Mouse (Mus musculus): ENCODE data around the gene Ap1m1. TPM values are rescaled to one million over a fixed set of nuclear protein-coding genes. Genes with fewer than 3 reads are reported as not detected.

Gene Ap1m1
- polyA plus RNA-seq, 1 experiment: 115 TPM

DNA sequence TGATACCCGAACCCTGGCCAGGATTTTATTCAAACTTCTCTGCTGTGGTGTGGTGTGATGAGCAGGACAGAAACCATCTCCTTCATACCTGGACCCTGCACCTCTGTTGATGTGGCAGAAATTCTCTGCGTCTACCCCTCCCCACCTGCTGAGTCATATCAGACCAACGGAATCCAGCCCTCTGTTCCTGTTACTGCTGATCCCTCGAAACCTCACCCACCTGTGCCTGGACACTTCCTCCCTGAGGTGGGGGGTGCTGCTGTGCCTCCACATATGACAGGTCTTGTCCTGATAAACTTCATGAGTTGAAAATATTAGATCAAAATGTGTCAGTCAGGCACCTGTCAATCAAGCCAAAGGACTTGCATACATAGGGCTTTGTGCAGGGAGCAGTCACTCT lies 45.5 kb downstream of the Ap1m1 start:
- no peak for DNase-seq (ENCODE audit: extremely low spot score in 1 of 2, low spot score in 1 of 2)

DNA sequence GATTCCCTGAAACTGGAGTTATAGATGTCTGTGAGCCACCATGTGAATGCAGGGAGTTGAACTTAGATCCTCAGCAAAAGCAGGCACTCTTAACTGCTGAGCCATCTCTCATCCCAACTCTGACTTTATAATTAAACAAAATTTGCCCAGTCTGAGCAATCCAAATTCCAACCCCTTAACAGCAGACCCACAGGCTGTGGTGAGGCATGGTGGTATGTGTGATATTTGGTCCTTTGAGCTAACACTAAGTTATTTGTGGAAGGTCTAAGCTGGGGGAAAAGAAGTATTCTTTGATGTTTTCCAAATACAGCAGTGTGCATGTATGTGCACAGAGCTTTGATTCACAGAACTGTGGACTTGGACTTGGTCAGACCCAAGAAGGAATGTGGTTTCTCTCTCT lies 49.2 kb downstream of the Ap1m1 start:
- DNase-seq (ENCODE audit: extremely low spot score in 1 of 2, low spot score in 1 of 2): no peak

DNA sequence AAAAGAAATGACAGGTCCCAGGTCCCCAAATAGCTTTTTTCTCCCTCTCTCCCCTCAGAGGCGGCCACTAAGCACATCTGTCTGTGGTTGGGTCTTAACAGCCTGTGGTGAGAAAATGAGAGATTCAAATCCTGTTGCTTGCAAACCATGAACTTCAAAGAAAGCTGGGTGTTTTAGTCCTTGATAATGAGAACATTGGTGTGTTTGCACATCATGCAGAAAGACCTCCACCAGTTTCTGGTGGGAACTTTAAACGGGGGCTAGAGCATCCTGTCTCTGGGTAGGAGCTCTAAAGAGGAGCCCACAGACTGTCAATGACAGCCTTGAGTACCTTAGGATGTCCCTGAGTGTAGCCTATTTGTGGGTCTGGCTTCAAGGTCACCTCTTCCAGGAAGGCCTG lies 51.3 kb downstream of the Ap1m1 start:
- DNase-seq (ENCODE audit: extremely low spot score in 1 of 2, low spot score in 1 of 2): no peak

DNA sequence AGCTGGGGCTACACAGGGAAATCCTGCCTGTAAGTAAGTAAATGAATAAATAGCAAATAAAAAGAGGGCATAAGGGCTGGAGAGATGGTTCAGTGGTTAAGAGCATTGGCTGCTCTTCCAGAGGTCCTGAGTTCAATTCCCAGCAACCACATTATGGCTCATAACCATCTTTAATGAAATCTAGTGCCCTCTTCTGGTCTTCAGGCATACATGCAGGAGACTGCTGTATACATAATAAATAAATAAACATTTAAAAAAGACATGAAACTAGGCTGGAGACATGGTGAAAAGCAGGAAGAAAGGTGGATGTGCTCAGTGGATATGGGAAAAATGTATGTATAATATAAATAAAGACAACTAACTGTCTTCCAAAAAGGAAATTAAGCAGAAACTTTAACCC lies 53.5 kb downstream of the Ap1m1 start:
- DNase-seq (ENCODE audit: extremely low spot score in 1 of 2, low spot score in 1 of 2): no peak

DNA sequence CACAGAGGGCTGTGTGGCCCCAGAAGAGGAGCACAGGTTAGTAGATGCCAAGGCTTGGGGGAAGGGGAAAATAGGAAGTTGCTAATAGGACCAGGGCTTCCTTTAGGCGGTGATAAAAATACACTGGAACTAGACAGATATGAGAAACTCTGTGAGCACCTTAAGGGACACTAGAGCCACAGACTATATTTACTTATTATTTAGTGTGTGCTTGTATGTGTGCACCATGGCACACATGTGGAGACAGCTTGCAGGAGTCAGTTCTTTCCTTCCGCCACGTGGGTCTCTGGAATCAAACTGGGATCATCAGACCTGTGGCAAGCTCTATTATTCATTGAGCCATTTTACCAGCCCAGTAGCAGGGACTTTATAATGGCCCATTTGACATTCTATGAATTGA lies 55.3 kb downstream of the Ap1m1 start:
- DNase-seq (ENCODE audit: extremely low spot score in 1 of 2, low spot score in 1 of 2): no peak

DNA sequence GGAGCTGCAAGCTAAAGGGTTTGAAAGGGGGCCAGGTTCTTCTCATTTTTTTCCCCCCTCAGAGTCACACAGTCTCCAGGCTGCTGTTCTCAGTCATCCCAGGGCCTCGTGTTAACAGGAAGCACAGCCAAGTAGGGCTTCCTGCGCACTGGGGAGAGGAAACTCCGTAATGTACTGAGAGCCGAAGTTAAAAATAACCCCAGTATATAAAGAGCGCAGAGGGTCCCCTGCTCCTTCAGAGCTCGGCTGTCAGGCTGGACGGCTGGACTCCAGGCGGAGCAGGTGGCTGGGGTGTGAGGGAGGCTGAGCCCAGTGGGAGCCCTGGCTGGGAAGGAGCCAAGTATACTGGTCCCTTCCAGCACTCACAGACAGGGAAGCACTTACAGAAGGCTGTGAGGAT lies 55.9 kb downstream of the Ap1m1 start:
- peak; percentile 55 to 63 for DNase-seq (ENCODE audit: extremely low spot score in 1 of 2, low spot score in 1 of 2)

DNA sequence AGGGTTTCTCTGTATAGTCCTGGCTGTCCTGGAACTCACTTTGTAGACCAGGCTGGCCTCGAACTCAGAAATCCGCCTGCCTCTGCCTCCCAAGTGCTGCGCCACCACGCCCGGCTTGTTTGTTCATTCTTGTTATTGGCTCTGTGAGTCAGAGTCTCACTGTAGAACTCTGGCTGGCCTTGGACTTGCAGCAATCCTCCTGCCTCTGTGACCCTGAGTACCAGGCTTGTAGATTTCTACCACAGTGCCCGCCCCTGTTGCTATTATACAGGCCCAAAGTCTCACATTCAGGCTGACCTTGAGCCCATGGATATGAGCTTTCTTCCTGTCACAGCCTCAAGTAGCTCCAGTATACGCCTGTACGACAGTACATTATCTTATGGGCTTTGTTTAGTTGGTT lies 56.7 kb downstream of the Ap1m1 start:
- DNase-seq (ENCODE audit: extremely low spot score in 1 of 2, low spot score in 1 of 2): no peak

DNA sequence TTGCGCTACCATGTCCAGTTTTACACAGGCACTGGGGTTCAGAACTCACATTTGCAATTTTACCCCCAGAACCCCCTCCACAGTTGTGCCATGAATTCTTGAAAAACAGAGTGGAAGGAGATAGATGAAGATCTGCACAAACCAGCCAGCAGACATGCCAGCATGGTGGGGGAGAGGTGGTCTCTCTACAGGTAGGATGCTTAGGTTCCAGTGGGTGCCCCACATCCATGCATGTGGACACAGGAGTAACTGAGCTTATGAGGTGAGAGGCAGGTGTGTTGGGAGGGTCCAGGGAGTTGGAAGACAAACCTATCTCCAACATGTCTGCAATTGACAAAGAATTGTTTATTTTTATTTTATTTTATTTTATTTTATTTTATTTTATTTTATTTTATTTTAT lies 59.1 kb downstream of the Ap1m1 start:
- no peak for DNase-seq (ENCODE audit: extremely low spot score in 1 of 2, low spot score in 1 of 2)

DNA sequence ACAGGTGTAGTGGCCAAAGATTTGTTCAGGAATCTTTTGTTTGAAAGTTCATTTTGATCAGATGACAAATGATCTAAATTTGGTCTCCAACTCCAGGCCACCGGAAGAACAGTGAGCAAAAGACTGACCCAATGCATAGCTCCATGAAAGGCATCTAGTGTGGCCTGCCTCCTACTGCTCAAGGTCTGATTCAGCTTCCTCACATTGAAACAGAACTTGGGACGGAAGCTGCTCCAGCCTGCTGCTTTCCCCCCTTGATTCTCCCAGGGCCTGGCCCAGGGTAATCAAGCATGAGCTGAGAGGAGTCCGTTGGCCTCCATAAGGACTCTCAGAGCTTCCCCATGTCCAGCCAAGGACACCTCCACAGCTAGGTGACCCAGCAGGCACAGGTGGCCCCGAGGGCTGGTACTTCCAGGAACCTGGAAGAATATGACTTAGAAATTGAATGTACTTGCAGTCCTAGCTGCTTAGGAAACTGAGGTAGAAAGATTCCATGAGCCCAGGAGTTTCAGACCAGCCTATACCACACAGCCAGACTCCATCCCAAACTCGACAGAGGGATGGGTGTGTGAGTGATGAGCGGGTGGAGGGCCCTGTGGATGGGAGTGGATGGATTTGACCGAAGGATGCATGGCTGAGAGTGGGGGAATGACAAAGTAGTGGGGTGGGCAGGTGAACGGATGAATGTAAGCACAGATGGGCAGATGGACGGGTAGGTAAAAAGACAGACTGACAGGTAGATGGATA lies 61.0 kb downstream of the Ap1m1 start:
- no peak for DNase-seq (ENCODE audit: extremely low spot score in 1 of 2, low spot score in 1 of 2)

DNA sequence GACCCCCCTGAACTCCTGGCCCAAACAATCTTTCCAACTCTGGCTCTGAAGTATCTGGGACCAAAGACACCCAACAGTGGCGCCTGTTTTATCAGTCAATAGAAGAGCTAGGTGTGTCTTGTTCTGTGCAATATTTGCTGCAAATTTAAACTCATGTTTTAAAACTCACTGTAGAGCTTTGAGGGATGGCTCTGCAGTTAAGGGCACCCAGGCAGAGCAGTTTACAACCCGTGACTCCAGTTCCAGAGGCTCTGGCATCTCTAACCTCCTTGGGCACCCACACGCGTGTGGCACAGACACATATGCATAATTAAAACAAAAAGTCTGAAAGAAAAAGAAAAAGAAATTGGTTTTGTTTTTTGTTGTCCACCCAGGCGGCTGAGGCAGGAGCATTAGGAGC lies 61.7 kb downstream of the Ap1m1 start:
- no peak for DNase-seq (ENCODE audit: extremely low spot score in 1 of 2, low spot score in 1 of 2)

DNA sequence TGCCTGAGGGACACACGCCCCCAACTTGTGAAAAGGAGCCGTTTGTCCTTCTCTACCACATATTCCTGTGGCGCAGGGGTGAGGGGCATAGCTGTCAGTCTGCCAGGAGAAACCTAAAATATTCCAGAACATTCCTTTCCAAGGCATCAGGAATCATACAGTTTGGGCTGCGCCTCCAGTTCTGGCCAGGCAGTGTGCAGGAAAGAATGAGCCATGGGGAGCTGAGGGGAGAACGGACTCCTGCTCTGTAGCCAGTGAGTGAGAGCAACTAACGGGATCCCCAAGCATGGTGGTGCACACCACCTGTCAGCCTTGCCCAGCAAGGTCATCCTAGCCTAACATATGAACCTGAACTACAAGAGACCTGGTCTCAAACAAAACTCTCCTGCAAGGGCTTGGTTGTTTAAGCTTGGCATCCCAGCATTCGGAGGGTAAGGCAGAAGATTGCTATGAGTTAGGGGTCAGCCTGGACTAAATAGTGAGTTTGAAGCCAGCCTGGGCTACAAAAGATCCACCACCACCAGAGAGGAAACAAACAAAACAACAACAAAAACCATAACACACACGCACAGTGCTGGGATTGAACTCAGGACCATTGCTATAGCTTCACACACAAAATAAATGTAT lies 63.3 kb downstream of the Ap1m1 start:
- DNase-seq (ENCODE audit: extremely low spot score in 1 of 2, low spot score in 1 of 2): no peak

DNA sequence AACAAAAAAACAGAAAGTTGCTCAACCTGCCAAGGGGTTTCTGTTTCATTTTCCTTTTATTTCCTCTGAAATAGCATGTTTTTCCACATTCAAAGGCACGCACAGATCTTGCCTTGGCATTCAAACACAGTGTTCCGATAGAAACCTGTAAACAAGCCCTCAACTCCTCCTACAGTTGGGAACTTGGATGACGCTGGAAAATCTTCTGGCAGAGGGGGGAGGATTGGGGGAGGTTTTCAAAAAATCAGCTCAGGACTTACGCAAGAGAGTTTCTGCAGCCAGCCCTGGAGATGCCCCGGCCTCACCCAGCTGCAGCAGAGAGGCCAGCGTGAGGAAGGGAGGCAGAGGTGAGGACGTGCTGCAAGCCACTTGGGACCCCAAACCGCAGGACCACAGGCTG lies 63.8 kb downstream of the Ap1m1 start:
- DNase-seq (ENCODE audit: extremely low spot score in 1 of 2, low spot score in 1 of 2): peak in 1 of 2 experiments; percentile 40

DNA sequence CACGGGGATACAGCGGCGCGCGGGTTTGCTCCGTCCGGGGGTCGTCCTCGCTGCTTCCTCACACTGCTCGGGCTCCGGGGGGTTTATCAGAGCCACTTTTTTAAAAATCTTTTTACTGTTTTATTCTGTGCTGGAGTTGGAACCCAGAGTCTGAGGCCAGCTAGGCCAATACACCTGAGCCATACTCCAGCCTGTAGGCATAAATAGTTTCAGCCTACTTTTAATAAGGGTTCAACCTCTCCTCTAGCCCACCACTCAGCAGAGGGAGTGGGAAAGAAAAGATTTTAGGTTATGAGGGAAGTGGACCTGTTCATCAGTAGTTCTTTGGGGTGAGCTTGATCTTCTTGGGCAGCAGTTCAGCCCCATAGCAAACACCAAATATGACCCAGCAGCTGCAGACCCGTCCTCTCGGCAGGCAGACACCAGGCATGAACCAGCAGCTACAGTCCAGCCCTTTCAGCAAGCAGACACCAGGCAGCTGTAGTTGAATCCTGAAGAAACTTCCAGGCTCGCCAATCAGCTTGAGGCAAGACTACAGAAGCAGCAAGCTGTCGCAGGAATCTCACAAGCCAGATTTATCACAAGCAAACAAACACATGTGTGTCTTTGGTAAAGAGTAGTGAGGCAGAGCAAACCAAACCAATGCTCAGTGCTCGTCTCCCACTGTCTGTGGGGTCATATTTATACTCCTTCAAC lies 65.5 kb downstream of the Ap1m1 start, which contains the start of gene Gm10282:
Gene Gm10282 (minus strand): TSS at position 51 of the 696 bp plus-strand sequence.
- DNase-seq (ENCODE audit: extremely low spot score in 1 of 2, low spot score in 1 of 2): no peak

DNA sequence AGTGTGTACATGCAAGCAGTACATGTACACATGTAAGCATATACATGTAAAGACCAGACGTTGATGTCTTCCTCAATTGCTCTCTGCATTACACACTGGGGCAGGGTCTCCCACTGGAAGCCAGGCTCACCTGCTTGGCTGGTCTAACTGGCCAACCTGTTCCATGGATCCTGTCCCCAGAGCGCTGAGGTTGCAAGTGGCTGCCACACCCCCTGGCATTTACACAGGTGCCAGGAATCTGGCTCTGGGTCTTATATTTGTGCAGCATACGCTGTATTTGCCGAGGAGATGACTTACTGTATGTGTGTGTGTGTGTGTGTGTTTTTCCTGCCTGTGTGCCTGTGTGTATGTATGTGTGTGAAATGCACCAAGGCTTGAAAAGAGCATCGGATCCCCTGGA lies 67.1 kb downstream of the Ap1m1 start:
- DNase-seq (ENCODE audit: extremely low spot score in 1 of 2, low spot score in 1 of 2): no peak

Other genes with a start within 250 kb of the Ap1m1 start
- 0.12 and 0.25 TPM in 2 replicates for gene Cyp4f18, start 230.4 kb upstream of the Ap1m1 start, polyA plus RNA-seq (2012; rRNA removed)
- gene Olfr372, start 198.8 kb upstream of the Ap1m1 start, polyA plus RNA-seq (2012; rRNA removed): not detected in 2 replicates
- not detected in 2 replicates for gene Olfr373, start 156.8 kb upstream of the Ap1m1 start, polyA plus RNA-seq (2012; rRNA removed)
- 0.04 and 0.06 TPM in 2 replicates for gene Olfr374, start 133.0 kb upstream of the Ap1m1 start, polyA plus RNA-seq (2012; rRNA removed)
- 41.6 and 48.7 TPM in 2 replicates for gene Tpm4, start 105.0 kb upstream of the Ap1m1 start, polyA plus RNA-seq (2012; rRNA removed)
- gene Rab8a, start 78.8 kb upstream of the Ap1m1 start, polyA plus RNA-seq (2012; rRNA removed): 60.6 and 63.4 TPM in 2 replicates
- gene Hsh2d, start 50.4 kb upstream of the Ap1m1 start, polyA plus RNA-seq (2012; rRNA removed): 0.06 and 0.12 TPM in 2 replicates
- gene Cib3, start 27.2 kb upstream of the Ap1m1 start, polyA plus RNA-seq (2012; rRNA removed): 0.06 and 0.21 TPM in 2 replicates
- gene Gm11034, start 26.4 kb upstream of the Ap1m1 start, polyA plus RNA-seq (2012; rRNA removed): not detected in 2 replicates
- gene Fam32a, start 20.3 kb upstream of the Ap1m1 start, polyA plus RNA-seq (2012; rRNA removed): 77.5 and 79.3 TPM in 2 replicates
- 3.7 and 6.4 TPM in 2 replicates for gene Gm10282, start 65.2 kb downstream of the Ap1m1 start, polyA plus RNA-seq (2012; rRNA removed)
- 10.3 and 18.3 TPM in 2 replicates for gene Klf2, start 79.0 kb downstream of the Ap1m1 start, polyA plus RNA-seq (2012; rRNA removed)
- 76.1 and 81.8 TPM in 2 replicates for gene Eps15l1, start 181.4 kb downstream of the Ap1m1 start, polyA plus RNA-seq (2012; rRNA removed)
- gene Calr3, start 203.9 kb downstream of the Ap1m1 start, polyA plus RNA-seq (2012; rRNA removed): 0.58 and 0.61 TPM in 2 replicates
- 9.6 and 10.0 TPM in 2 replicates for gene 1700030K09Rik, start 203.9 kb downstream of the Ap1m1 start, polyA plus RNA-seq (2012; rRNA removed)
- 51.4 and 57.2 TPM in 2 replicates for gene Cherp, start 235.2 kb downstream of the Ap1m1 start, polyA plus RNA-seq (2012; rRNA removed)

All from frontal cortex, adult 2 months (tissue).